Comparison of ENCODE assay signal across 1 mouse cellular context in the genomic region with DNA sequence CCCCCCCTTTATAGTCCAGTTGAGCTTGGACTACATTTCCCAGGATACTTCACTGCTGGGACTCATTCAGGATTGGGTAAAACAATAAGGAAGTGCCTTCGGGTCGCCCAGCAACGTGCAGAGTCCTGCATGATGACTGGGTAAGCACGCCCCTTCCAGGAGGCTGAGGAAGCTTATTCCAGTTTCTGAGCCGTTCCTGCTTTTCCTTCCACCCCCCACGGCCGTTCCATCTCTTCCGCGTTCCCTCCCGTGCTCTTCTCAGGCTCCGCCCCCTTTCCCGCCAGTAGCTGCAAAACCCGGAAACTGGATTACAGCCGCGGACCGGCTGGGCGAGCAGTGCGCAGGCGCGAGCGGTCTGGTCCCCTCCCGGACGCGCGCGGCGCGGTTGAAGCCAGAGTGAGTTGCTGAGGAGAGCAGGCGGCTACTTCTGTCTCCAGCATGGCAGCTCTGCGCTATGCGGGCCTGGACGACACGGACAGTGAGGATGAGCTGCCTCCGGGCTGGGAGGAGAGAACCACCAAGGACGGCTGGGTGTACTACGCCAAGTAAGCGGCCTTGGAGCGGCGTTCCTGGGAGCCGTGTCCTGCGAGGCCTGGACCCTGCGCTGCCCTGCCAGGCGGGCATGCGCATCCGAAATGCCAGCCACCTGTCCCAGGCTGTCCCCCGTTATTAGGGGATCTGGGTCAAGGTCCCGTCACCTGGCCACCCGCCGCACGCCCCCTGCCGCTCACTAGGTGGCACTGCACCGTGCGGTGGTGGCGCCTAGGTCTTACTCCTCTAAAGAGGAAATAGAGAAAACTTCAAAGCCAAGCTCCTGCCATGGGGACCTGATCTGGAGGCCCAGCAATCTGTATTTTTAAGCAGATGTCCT.
TF ChIP-seq lines count a peak whose summit lies in the region.

A gene (plus strand): TSS at position 322 of the 871 bp plus-strand sequence.

TF ChIP-seq in CH12.LX, 34 proteins besides CTCF, POLR2A, EP300 and RAD21 (continued from another document):
- TF ChIP-seq IRF4 (IDR thresholded peaks at IDR 0.05; ENCODE audit: low read depth, low read length) = peak; percentile 82
- TF ChIP-seq MEF2A (IDR thresholded peaks at IDR 0.05; ENCODE audit: borderline replicate concordance, low read depth, low read length) = peak; percentile 77
- peak; percentile 72 for TF ChIP-seq NELFE (IDR thresholded peaks at IDR 0.05; ENCODE audit: low read depth, low read length)
- peak; percentile 89; the same call in 1 of the 2 replicates for TF ChIP-seq E2F4 (IDR thresholded peaks at IDR 0.05; ENCODE audit: insufficient replicate concordance, low read depth, low read length)
- peak; percentile 99 for TF ChIP-seq SIN3A (IDR thresholded peaks at IDR 0.05; ENCODE audit: low read length)
- peak; percentile 79 for TF ChIP-seq TCF12 (IDR thresholded peaks at IDR 0.05; ENCODE audit: low read depth, low read length)
- TF ChIP-seq ZC3H11A (IDR thresholded peaks at IDR 0.05; ENCODE audit: low read depth, low read length) = no peak
- TF ChIP-seq ELF1 (IDR thresholded peaks at IDR 0.05; ENCODE audit: low read depth, low read length) = peak; percentile 100
- peak; percentile 91 for TF ChIP-seq MXI1 (IDR thresholded peaks at IDR 0.05; ENCODE audit: low read depth, low read length)
- TF ChIP-seq MYC (IDR thresholded peaks at IDR 0.05; ENCODE audit: low read depth, low read length) = peak; percentile 62
- peak; percentile 91 for TF ChIP-seq CHD2 (IDR thresholded peaks at IDR 0.05; ENCODE audit: low read length)
